Mouse (Mus musculus): ENCODE results near the gene Rnf167. TPM values are rescaled to one million over a fixed set of nuclear protein-coding genes. Genes with fewer than 3 reads are reported as not detected.
A peak's percentile ranks its signal among the peaks of the same experiment; 100 is the strongest.

Gene Rnf167
- polyA plus RNA-seq (2012; rRNA removed): 119 and 125 TPM in 2 replicates

DNA sequence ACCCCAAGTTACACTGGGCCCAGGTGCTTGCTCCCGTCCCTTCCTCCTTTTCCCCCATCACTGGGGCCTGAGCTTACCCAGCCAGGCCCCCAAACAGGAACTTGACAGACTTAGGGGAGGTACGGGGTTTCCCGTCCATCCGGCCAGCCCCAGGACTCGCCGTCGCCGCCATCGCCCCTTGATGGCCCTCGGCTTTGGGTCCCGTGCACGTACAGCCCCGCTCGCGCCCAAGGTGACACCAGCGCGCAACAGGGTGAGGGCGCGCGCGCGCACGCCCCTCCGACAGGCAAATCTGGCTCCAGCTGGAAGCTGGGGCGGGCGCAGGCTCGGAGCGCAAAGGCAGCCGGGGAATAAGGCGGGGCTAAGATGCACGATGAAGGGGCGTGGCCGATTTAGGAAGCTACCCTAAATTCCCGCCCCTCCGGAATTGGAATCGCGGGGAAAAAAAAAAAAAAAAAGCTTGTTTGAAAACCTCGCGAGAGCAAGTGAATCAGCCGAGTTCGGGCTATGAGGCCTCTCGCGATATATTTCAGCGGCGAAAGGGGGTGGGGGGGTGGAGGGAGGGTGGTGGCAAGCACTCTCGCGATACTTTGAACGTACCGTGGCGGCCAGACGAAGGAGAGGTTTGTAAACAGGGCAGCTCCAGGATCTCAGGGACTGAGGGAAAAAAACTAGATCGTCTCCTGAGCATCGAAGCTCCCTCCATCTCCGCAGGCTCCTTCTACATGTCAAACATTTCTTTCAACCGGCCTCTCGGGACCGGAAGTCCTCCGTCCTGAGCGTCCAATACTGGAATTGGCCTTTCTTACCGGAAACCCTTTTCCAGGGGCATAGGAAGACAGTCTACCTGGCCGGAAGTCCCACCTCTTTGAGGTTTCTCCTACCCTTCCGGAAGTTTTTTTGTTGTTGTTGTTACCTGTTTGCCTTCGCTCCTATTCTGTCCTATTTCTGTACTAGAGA, at the start of gene Rnf167, which contains the start of gene Slc25a11:
Gene Rnf167, plus strand, starts transcription at position 545 of the 960 bp plus-strand sequence.
Gene Slc25a11, minus strand, starts transcription at position 789 of the 960 bp plus-strand sequence.
- DNase-seq (ENCODE audit: extremely low spot score in 1 of 2, low spot score in 1 of 2): peak; percentile 95 to 98

DNA sequence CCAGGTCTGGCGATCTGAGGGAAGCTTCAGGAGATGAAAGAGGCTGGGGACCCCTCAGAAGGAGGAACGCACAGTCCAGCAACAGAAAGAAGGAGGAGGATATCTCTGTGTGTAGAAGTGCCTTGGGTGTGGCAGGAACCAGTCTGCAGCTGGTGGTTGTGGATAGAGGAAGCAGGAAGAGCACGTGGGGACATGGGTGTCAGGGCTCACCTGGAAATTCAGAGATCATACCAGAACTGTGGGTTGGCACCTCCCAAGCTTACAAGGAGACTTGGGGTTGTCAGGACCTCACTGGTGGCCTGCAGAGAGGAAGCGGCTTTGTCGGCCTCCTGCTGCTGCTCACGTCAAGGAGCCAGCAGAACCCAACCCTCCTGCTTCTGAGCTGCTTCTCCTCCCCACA, 49.7 kb upstream of the Rnf167 start:
- DNase-seq (ENCODE audit: extremely low spot score in 1 of 2, low spot score in 1 of 2): no peak

DNA sequence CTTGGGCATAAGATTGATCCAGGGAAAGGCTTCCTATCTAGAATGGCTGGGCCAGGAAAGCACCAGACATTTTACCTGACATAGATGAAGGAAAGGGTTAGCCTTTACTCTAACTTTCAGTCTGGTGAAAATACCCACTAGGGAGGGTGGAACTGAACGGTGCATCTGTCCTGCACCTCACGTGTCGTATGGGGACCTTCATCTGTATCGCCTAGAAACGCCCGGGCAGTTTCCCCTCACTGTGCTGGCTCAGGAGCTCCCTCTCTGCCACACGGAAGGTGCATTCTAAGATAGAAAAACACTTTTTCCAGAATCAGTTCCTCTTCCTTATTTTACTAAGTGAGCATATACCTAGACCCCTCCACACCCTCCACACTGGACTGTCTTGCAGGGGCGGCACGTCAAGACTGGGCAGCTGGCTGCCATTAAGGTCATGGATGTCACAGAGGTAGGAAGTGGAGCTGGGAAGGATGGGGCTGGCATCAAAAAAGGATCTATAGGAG, 48.5 kb upstream of the Rnf167 start:
- no peak for DNase-seq (ENCODE audit: extremely low spot score in 1 of 2, low spot score in 1 of 2)

DNA sequence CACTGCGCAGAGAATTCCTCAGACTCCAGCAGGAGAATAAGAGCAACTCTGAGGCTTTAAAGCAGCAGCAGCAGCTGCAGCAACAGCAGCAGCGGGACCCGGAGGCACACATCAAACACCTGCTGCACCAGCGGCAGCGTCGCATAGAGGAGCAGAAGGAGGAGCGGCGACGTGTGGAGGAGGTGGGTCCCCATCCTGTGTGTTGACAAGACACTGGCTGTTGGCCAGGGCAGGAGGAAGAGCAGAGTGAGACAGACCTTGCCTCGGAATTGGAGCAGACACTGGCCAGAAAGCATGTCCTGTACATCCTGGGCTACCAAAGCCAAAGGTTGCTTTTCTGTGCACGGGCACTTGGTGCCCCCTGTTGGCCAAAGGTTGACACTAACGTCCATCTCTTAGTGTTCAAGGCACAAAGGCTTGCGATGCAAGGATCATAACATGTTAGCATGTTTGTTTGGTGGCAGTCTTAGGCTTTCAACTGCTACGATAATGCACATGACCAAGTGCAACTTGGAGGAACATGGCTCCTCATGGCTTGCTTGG, 41.9 kb upstream of the Rnf167 start:
- DNase-seq (ENCODE audit: extremely low spot score in 1 of 2, low spot score in 1 of 2): peak; percentile 58 to 84

DNA sequence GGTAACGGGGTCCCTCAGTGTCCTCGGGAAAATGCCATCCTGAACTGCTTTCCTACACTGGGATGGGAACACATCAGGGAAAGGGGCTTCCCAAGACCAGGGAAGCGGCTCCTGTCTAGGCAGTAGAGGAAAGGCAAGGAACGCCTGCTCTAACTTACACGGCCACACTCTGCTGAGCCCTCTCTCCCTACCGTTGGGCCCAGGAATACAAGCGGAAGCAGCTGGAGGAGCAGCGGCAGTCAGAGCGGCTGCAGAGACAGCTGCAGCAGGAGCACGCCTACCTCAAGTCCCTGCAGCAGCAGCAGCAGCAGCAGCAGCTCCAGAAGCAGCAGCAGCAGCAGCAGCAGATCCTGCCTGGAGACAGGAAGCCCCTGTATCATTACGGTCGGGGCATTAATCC, 40.3 kb upstream of the Rnf167 start:
- DNase-seq (ENCODE audit: extremely low spot score in 1 of 2, low spot score in 1 of 2): no peak

DNA sequence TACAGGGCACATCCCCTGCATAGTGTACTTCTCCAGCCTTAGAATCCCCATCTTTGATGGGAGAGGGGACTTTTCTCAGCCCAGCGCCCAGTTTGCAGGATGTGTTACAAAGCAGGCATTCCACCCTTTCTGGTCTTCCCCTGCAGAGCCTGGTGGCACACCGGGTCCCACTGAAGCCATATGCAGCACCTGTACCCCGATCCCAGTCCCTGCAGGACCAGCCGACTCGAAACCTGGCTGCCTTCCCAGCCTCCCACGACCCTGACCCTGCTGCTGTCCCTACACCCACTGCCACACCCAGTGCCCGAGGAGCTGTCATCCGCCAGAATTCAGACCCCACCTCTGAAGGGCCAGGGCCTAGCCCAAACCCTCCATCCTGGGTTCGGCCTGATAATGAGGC, 39.4 kb upstream of the Rnf167 start:
- DNase-seq (ENCODE audit: extremely low spot score in 1 of 2, low spot score in 1 of 2): no peak

DNA sequence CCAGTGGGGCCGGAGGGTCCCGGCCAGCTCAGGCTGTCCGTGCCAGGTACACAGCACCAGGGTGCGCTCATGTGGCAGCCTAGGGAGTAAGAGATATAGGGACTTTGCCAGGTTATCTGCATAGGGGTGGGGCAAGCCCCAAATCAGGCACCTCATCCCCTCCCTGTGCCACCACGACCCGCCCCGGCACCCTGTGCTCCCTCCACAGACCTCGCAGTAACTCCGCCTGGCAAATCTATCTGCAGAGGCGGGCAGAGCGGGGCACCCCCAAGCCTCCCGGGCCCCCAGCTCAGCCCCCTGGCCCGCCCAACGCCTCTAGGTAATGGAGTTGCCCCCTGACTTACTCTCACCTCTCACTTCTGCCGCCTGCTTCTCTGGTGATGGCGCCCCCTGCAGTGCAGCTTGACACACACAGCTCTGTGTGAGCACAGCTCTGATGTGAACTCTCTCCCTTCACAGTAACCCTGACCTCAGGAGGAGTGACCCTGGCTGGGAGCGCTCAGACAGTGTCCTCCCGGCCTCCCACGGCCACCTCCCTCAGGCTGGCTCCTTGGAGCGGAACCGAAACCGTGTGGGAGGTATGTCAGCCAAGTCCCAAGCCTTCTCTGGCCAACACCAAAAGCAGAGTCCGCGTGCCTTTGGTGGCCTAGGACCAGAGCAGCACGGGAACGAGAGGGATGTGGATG, 38.5 kb upstream of the Rnf167 start:
- no peak for DNase-seq (ENCODE audit: extremely low spot score in 1 of 2, low spot score in 1 of 2)

DNA sequence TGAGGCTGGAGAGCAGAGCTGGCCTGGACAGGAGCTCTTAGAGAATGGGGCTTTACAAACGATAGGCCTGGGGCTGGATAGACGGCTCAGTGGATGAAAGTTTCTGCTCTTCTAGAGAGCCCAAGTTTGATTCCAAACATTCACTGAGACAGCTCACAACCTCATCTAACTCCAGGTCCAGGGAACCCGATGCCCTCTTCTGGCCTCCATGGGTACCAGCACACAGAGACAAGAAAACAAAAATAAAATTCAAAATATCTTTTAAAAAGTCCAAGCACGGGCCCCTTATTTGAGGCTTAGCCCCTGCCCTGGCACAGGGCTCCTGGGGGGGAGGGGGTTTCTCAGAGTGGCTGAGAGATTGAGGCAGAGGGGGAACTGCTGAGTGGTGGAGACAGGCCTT, 36.3 kb upstream of the Rnf167 start:
- DNase-seq (ENCODE audit: extremely low spot score in 1 of 2, low spot score in 1 of 2): no peak

DNA sequence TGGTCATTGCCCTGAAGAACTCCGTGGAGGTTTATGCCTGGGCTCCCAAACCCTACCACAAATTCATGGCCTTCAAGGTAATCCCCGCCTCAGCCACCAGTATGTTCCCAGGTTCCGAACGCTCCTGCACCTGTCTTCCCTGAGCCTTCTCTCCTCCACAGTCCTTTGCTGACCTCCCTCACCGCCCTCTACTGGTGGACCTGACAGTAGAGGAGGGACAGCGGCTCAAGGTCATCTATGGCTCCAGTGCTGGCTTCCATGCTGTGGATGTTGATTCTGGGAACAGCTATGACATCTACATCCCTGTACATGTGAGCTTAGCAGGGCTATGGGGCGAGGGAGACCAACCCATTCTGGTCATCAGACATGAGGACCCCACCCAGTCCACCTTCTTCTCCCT, 34.5 kb upstream of the Rnf167 start:
- DNase-seq (ENCODE audit: extremely low spot score in 1 of 2, low spot score in 1 of 2): no peak

DNA sequence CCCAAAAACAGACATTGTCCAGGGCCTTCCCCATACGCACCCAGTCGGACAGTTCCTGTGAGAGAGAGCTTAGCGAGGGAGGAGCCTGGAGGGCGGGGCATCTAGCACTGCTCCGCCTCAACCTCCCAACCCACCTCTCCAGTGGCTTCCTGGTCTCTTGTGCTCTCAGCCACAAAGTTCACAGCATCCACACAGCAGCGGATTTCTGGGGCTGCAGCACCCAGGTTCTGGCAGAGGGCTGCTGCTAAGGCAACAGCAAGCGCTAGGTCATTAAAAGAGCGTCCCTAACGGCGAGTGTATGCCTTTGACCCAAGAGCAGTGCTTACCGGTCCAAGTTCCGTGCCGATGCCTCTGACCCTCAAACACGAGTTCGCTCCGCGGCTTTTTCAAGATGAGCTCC, 32.0 kb upstream of the Rnf167 start:
- DNase-seq (ENCODE audit: extremely low spot score in 1 of 2, low spot score in 1 of 2): no peak

DNA sequence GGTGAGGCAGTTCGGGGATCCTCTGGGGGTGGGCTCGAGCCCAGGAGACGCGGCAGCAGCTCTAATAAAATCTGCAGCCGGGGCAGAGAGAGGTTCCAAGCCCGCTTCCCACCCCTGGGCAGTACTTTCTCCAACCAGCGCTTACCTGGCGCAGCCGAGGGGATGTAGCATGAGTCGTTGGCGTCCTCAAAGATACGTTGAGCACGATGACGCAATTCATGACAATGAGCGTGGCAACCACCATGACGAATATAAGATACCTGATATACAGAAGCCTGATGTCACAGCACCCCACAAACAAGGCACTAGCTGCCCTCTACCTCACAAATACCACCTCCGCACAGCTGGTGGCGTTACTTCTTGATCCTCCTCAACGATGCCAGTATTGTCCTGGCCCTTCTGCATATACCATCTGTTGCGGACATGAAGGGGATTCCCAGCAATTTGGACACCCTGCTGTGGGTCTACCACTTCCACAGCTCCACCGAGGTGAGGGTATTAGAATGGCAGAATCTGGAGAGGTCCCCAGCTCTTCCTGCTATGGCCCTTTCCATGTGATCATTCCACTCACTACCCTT, 31.4 kb upstream of the Rnf167 start, which contains the start of gene 4930544D05Rik:
Gene 4930544D05Rik, plus strand, starts transcription at position 333 of the 578 bp plus-strand sequence.
- DNase-seq (ENCODE audit: extremely low spot score in 1 of 2, low spot score in 1 of 2): no peak

DNA sequence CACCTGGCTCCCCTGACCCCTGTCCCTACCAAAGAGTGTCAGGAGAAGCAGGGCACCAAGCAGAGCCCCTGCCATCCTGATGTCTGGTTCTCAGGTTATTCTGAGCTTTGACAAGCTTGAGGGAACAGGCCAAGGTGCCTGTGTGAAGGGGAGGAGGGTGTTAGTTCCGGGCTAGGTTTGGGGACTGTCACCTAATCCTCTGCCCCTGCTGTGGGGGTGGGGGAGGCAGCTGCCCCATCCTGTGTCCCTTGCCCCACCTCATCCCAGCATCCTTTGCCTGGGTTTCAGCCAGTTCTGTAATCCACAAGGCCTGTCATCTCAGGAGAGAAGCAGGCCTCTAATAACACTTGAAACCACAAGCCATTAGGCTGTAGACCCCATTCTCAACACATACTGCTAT, 27.9 kb upstream of the Rnf167 start, which contains the start of gene Chrne:
Gene Chrne, minus strand, starts transcription at position 116 of the 400 bp plus-strand sequence.
- DNase-seq (ENCODE audit: extremely low spot score in 1 of 2, low spot score in 1 of 2): no peak

DNA sequence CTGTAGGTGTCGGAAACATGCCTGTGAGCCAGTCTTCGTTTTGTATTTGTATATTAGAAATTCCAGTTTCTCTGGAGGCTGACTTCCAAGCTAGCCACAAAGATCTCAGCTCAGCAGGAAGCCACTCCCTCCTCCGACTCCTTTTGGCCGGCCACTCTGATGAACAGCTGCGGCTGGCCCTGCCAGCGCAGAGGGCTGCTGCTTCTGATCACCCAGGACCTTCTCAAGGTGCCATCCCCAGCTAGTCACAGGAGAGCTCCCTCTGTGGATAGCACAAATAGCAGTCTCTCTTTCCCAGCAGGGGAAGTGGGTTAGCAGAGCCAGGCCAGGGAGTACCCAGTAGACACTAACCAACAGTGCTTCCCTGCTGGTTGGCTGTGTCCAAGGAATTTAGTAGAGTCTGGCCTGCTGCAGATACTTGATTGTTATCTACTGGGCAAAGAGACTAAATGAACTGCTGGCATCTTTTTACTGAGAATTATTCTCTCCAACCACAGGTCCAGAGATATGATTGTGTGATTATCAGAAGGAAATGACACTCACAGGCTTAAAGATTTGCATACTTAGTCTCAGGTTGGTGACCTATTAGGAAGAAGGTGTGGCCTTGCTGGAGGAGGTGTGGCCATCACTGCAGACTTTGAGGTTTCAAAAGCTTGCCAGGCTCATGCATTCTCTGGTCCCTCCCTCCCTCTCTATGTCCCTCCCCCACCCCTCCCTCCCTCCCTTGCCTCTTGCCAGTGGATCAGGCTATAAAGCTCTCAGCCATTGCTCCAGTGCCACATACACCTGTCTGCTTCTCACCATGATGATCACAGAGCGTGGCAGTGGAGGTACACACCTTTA, 24.8 kb upstream of the Rnf167 start:
- no peak for DNase-seq (ENCODE audit: extremely low spot score in 1 of 2, low spot score in 1 of 2)

DNA sequence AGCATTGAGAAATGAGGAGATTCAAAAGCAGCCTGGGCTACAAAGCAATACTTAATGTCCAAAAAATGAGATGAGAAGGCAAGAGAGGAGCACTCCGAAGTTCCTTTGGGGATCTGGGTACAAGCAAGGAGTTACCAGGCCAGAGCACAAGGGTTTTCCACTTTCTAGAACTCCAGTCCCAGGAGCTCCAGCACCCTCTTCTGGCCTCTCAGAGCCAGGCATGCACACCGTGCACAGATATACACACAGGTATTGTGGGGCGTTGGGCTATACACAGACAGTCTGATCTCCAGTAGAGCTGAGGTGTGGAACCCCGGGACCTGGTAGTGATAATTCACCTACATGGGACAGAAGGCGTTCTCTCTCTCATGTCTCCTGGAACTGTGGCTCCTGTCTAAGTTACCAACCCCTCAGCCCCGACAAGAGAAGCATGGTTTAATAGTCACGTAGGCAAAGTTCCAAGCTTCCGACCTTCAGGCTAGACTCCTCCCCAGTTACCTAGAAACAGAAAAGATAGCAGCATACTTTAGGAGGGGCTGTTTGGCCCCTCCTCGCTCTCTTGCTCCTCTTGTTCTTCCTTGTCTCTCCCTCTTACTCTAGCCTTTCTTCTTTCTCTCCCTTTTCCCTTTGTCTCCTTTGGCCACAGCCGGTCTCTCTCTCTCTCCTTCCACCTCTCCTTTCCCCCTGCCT, 23.8 kb upstream of the Rnf167 start:
- no peak for DNase-seq (ENCODE audit: extremely low spot score in 1 of 2, low spot score in 1 of 2)

DNA sequence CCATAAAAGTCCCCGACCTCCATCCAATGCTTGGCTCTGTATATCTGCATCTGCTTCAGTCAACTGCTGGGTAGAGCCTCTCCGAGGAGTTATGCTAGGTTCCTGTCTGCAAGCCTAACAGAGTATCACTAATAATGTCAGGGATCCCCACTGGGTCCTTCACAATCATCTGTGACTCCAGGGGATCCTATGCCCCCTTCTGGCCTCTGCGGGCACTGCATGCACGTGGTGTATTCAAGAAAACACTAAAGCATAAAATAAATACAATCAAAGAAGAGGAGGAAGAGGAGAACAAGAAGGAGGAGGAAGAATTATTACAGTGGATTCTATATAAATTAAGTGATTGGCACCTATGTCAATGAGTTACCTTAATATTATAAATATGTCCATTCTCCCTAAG, 21.6 kb upstream of the Rnf167 start:
- peak in 1 of 2 experiments; percentile 48 for DNase-seq (ENCODE audit: extremely low spot score in 1 of 2, low spot score in 1 of 2)

DNA sequence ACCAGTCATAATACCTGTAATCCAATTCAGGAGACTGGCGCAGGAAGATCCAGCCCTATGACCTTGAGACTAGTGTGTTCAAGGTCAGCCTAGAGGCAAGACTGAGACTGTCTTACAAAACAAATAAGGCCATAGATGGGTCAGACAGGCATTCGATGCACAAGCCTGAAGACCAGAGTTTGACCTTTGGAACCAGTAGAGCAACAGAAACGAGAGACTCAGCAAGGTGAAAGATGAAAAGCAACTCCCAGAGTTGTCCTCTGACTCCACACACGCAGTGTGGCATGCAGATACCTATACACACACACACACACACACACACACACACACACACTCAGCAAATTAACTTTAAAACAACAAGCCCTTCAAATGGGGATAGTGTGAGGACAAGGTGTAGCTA, 20.2 kb upstream of the Rnf167 start:
- no peak for DNase-seq (ENCODE audit: extremely low spot score in 1 of 2, low spot score in 1 of 2)

DNA sequence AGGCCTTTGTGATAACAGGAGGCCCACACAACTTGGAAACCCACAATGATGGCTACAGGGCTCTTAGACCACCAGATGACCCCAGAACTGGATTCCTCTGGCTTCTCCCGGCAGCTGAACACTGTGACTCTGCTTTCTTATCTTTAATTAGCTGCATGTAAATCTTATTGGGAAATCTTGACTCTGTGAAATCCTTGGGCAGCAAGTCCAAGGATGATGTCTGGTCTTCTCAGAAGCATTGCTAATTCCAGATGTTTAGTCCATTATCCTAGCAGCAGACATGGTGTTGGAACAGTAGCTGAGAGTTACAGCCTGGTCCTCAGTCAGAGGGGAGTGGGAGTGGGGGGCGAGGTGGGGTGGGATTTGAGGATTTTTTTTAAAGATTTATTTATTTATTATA, 18.6 kb upstream of the Rnf167 start:
- DNase-seq (ENCODE audit: extremely low spot score in 1 of 2, low spot score in 1 of 2): no peak

DNA sequence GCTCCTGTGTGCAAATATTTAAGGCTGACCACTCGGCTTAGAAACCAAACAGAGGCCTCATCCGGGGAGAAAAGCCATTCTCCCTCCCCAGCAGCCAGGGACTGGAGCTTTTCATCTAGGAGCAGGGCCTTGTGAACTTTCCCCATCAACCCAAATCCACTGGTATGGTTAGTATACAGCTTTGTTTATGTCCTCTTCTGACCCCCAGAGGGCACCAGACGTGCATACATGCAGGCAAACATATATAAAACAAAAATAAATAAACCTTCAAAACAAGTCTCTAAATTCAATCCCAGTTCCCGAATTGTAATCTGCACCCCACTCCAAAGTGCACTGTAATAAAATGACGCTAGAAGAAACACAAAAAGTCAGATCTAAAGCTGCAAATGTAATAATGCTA, 17.5 kb upstream of the Rnf167 start:
- DNase-seq (ENCODE audit: extremely low spot score in 1 of 2, low spot score in 1 of 2): no peak

DNA sequence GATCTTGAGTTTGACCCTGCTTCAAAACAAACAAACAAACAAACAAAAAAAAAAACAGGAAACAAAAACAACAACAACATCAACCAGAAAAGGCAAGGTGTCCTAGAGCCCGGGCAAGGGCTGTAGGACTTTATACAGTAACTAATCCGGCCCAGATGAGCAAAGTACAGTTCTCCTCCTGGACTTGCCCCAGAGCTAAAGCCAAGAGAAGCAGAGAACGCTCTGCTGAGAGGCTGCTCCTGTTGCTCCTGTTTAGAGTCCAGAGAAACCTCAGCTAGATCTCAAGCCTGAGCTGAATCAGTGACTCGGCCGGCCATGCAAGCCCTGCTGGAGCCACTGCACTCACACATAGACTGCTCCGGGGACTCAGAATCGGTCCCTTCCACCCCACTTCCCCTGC, 16.9 kb upstream of the Rnf167 start:
- no peak for DNase-seq (ENCODE audit: extremely low spot score in 1 of 2, low spot score in 1 of 2)

Measured in frontal cortex, adult 2 months (tissue).